Mouse (Mus musculus) thymus, postnatal 36 days (tissue): ENCODE measurements around the gene Snx18.

Experiments
- DNase-seq, 2 experiments: peaks; one replicate each; pipeline ENCODE4 v3.0.0; 2022; ENCODE audit warnings: mixed read lengths in 2 of 2

Snx18 gene

GRCm38 (mm10) chr13:113615546-113615941 lies 2.8 kb downstream of the Snx18 start:
- peak in 1 of 2 experiments; percentile 13 for DNase-seq

GRCm38 (mm10) chr13:113614635-113615545 lies 3.5 kb downstream of the Snx18 start:
- peak; percentile 87 for DNase-seq

GRCm38 (mm10) chr13:113613882-113614281 lies 4.5 kb downstream of the Snx18 start:
- no peak for DNase-seq

- DNase-seq, result no peak
These were observed 5.0 kb downstream of the Snx18 start for GRCm38 (mm10) chr13:113613341-113613740.

- no peak for DNase-seq
These were observed 6.0 kb downstream of the Snx18 start for GRCm38 (mm10) chr13:113612141-113612950.

GRCm38 (mm10) chr13:113610732-113611500 lies 7.4 kb downstream of the Snx18 start:
- no peak for DNase-seq

- no peak for DNase-seq
These were observed 8.9 kb downstream of the Snx18 start for GRCm38 (mm10) chr13:113609429-113609828.

- no peak for DNase-seq
These were observed 10.5 kb downstream of the Snx18 start for GRCm38 (mm10) chr13:113607821-113608220.

GRCm38 (mm10) chr13:113607371-113607770 lies 11.0 kb downstream of the Snx18 start:
- no peak for DNase-seq

GRCm38 (mm10) chr13:113606741-113607358 lies 11.5 kb downstream of the Snx18 start:
- DNase-seq, result no peak

- DNase-seq, result no peak
These were observed 12.2 kb downstream of the Snx18 start for GRCm38 (mm10) chr13:113606131-113606530.

GRCm38 (mm10) chr13:113605693-113606092 lies 12.7 kb downstream of the Snx18 start:
- DNase-seq, result no peak

- no peak for DNase-seq
These were observed 14.0 kb downstream of the Snx18 start for GRCm38 (mm10) chr13:113604321-113604720.

GRCm38 (mm10) chr13:113602882-113603342 lies 15.5 kb downstream of the Snx18 start:
- DNase-seq, result no peak

- no peak for DNase-seq
These were observed 16.3 kb downstream of the Snx18 start for GRCm38 (mm10) chr13:113601831-113602604.

GRCm38 (mm10) chr13:113600531-113601463 lies 17.6 kb downstream of the Snx18 start:
- DNase-seq, result no peak

GRCm38 (mm10) chr13:113599701-113600530 lies 18.4 kb downstream of the Snx18 start:
- no peak for DNase-seq

GRCm38 (mm10) chr13:113597616-113598015 lies 20.7 kb downstream of the Snx18 start:
- DNase-seq, result no peak

GRCm38 (mm10) chr13:113596821-113597541 lies 21.4 kb downstream of the Snx18 start:
- DNase-seq, result no peak
